Mouse (Mus musculus): ENCODE measurements around the gene Vwa5b1. TPM values are rescaled to one million over a fixed set of nuclear protein-coding genes. Genes with fewer than 3 reads are reported as not detected.

Vwa5b1 gene
- total and polyA plus RNA-seq, 2 experiments from 2014 or later, result 1.5 to 9.2 TPM

- WGBS, result 21% methylated on average over 10 of the region's 10 CpGs
- H3K4me2 ChIP-seq (ENCODE audit: low read depth), result 0 out of 2 replicates have a peak overlapping the region, but pooled peaks have one; percentile 15
Measured at GRCm38 (mm10) chr4:138537210-138538083, 98.2 kb downstream of the Vwa5b1 start.

GRCm38 (mm10) chr4:138535610-138536009 lies 100.1 kb downstream of the Vwa5b1 start:
- Histone ChIP-seq H3K27ac (ENCODE audit: low read depth, low read length) (no peak overlapping the region), H3K4me1 (ENCODE audit: insufficient read depth) (peaks cover 18% of the 10 kb centered on the region), H3K36me3 (ENCODE audit: insufficient read depth) (no peaks in the 10 kb centered on the region), H3K4me3 (ENCODE audit: low read depth, low read length) (no peak overlapping the region), H3K4me2 (ENCODE audit: low read depth) (no peak overlapping the region), H3K9ac (no peak overlapping the region), H3K9me3 (ENCODE audit: low read length) (no peaks in the 10 kb centered on the region), H3K27me3 (ENCODE audit: insufficient read depth, low read length) (no peaks in the 10 kb centered on the region)
- 55% methylated on average over 12 of the region's 12 CpGs for WGBS
- no peak for DNase-seq
- ATAC-seq, result no peak
- no peak for TF ChIP-seq CTCF (IDR thresholded peaks at IDR 0.05; ENCODE audit: low read depth)

More at GRCm38 (mm10) chr4:138537210-138538083, 98.2 kb downstream of the Vwa5b1 start:
- Histone ChIP-seq H3K36me3 (ENCODE audit: insufficient read depth) (no peaks in the 10 kb centered on the region), H3K9me3 (ENCODE audit: low read length) (no peaks in the 10 kb centered on the region), H3K4me3 (ENCODE audit: low read depth, low read length) (no peak overlapping the region), H3K9ac (no peak overlapping the region; the same call in 1 of the 2 replicates), H3K27ac (ENCODE audit: low read depth, low read length) (peak overlapping the region; percentile 87), H3K27me3 (ENCODE audit: insufficient read depth, low read length) (no peaks in the 10 kb centered on the region), H3K4me1 (ENCODE audit: insufficient read depth) (peaks cover 18% of the 10 kb centered on the region)
- DNase-seq, result peak; percentile 91
- peak; percentile 52 for TF ChIP-seq CTCF (IDR thresholded peaks at IDR 0.05; ENCODE audit: low read depth)
- peak; percentile 88 for ATAC-seq

GRCm38 (mm10) chr4:138533877-138534276 lies 101.8 kb downstream of the Vwa5b1 start:
- Histone ChIP-seq H3K36me3 (ENCODE audit: insufficient read depth) (no peaks in the 10 kb centered on the region), H3K4me3 (ENCODE audit: low read depth, low read length) (no peak overlapping the region)

GRCm38 (mm10) chr4:138531761-138532160 lies 103.9 kb downstream of the Vwa5b1 start:
- H3K4me1 ChIP-seq (ENCODE audit: insufficient read depth), result no peaks in the 10 kb centered on the region
- no peak overlapping the region for H3K9ac ChIP-seq
- no peaks in the 10 kb centered on the region for H3K9me3 ChIP-seq (ENCODE audit: low read length)
- no peak overlapping the region for H3K4me3 ChIP-seq (ENCODE audit: low read depth, low read length)
- H3K4me2 ChIP-seq (ENCODE audit: low read depth), result no peak overlapping the region
- H3K27ac ChIP-seq (ENCODE audit: low read depth, low read length), result no peak overlapping the region
- no peaks in the 10 kb centered on the region for H3K27me3 ChIP-seq (ENCODE audit: insufficient read depth, low read length)
- no peak for DNase-seq
- WGBS, result 94% methylated on average over 2 of the region's 2 CpGs
- no peak for TF ChIP-seq CTCF (IDR thresholded peaks at IDR 0.05; ENCODE audit: low read depth)
- H3K36me3 ChIP-seq (ENCODE audit: insufficient read depth), result no peaks in the 10 kb centered on the region
- no peak for ATAC-seq

More at GRCm38 (mm10) chr4:138533877-138534276, 101.8 kb downstream of the Vwa5b1 start:
- Histone ChIP-seq H3K9me3 (ENCODE audit: low read length) (no peaks in the 10 kb centered on the region), H3K27me3 (ENCODE audit: insufficient read depth, low read length) (no peaks in the 10 kb centered on the region), H3K4me1 (ENCODE audit: insufficient read depth) (peaks cover 18% of the 10 kb centered on the region), H3K4me2 (ENCODE audit: low read depth) (no peak overlapping the region), H3K27ac (ENCODE audit: low read depth, low read length) (no peak overlapping the region), H3K9ac (no peak overlapping the region)
- peak; percentile 25; the same call in 1 of the 2 replicates for TF ChIP-seq CTCF (IDR thresholded peaks at IDR 0.05; ENCODE audit: low read depth)
- ATAC-seq, result no peak
- 93% methylated on average over 2 of the region's 2 CpGs for WGBS
- no peak for DNase-seq

GRCm38 (mm10) chr4:138530011-138530410 lies 105.7 kb downstream of the Vwa5b1 start:
- 62% methylated on average over 6 of the region's 6 CpGs for WGBS
- H3K27ac ChIP-seq (ENCODE audit: low read depth, low read length), result peak overlapping the region; percentile 54; the same call in 1 of the 2 replicates
- DNase-seq, result peak; percentile 47
- H3K4me1 ChIP-seq (ENCODE audit: insufficient read depth), result no peaks in the 10 kb centered on the region
- H3K27me3 ChIP-seq (ENCODE audit: insufficient read depth, low read length), result no peaks in the 10 kb centered on the region
- no peak for TF ChIP-seq CTCF (IDR thresholded peaks at IDR 0.05; ENCODE audit: low read depth)
- no peaks in the 10 kb centered on the region for H3K36me3 ChIP-seq (ENCODE audit: insufficient read depth)
- no peaks in the 10 kb centered on the region for H3K9me3 ChIP-seq (ENCODE audit: low read length)
- peak; percentile 62 for ATAC-seq
- no peak overlapping the region for H3K9ac ChIP-seq
- no peak overlapping the region for H3K4me2 ChIP-seq (ENCODE audit: low read depth)
- H3K4me3 ChIP-seq (ENCODE audit: low read depth, low read length), result no peak overlapping the region

- no peak for TF ChIP-seq CTCF (IDR thresholded peaks at IDR 0.05; ENCODE audit: low read depth)
Measured at GRCm38 (mm10) chr4:138525684-138526083, 110.0 kb downstream of the Vwa5b1 start.

GRCm38 (mm10) chr4:138524769-138525168 lies 110.9 kb downstream of the Vwa5b1 start:
- H3K27ac ChIP-seq (ENCODE audit: low read depth, low read length), result no peak overlapping the region; the same call in 1 of the 2 replicates
- H3K4me3 ChIP-seq (ENCODE audit: low read depth, low read length), result no peak overlapping the region
- ATAC-seq (no peak), DNase-seq (no peak)
- TF ChIP-seq CTCF (IDR thresholded peaks at IDR 0.05; ENCODE audit: low read depth), result no peak
- no peaks in the 10 kb centered on the region; the same call in 1 of the 2 replicates for H3K4me1 ChIP-seq (ENCODE audit: insufficient read depth)
- H3K27me3 ChIP-seq (ENCODE audit: insufficient read depth, low read length), result no peaks in the 10 kb centered on the region
- H3K9me3 ChIP-seq (ENCODE audit: low read length), result no peaks in the 10 kb centered on the region
- no peak overlapping the region for H3K4me2 ChIP-seq (ENCODE audit: low read depth)
- WGBS, result 85% methylated on average over 9 of the region's 9 CpGs
- no peak overlapping the region for H3K9ac ChIP-seq
- no peaks in the 10 kb centered on the region for H3K36me3 ChIP-seq (ENCODE audit: insufficient read depth)

More at GRCm38 (mm10) chr4:138525684-138526083, 110.0 kb downstream of the Vwa5b1 start:
- no peak; the same call in 1 of the 2 replicates for ATAC-seq
- Histone ChIP-seq H3K36me3 (ENCODE audit: insufficient read depth) (no peaks in the 10 kb centered on the region), H3K4me1 (ENCODE audit: insufficient read depth) (no peaks in the 10 kb centered on the region; the same call in 1 of the 2 replicates), H3K4me2 (ENCODE audit: low read depth) (no peak overlapping the region), H3K27me3 (ENCODE audit: insufficient read depth, low read length) (no peaks in the 10 kb centered on the region), H3K27ac (ENCODE audit: low read depth, low read length) (no peak overlapping the region), H3K9me3 (ENCODE audit: low read length) (no peaks in the 10 kb centered on the region), H3K9ac (no peak overlapping the region), H3K4me3 (ENCODE audit: low read depth, low read length) (no peak overlapping the region)
- no peak for DNase-seq
- 42% methylated on average over 4 of the region's 4 CpGs for WGBS

All from forebrain, postnatal 0 days (tissue).